Mouse (Mus musculus): ENCODE data around the gene Tk1.
A peak's percentile ranks its signal among the peaks of the same experiment; 100 is the strongest.
"Not testable (repeated sequence)": the region's sequence is repeated elsewhere in the genome, so short reads cannot be mapped to it uniquely, and the experiment has no call there.

The Tk1 gene

DNA sequence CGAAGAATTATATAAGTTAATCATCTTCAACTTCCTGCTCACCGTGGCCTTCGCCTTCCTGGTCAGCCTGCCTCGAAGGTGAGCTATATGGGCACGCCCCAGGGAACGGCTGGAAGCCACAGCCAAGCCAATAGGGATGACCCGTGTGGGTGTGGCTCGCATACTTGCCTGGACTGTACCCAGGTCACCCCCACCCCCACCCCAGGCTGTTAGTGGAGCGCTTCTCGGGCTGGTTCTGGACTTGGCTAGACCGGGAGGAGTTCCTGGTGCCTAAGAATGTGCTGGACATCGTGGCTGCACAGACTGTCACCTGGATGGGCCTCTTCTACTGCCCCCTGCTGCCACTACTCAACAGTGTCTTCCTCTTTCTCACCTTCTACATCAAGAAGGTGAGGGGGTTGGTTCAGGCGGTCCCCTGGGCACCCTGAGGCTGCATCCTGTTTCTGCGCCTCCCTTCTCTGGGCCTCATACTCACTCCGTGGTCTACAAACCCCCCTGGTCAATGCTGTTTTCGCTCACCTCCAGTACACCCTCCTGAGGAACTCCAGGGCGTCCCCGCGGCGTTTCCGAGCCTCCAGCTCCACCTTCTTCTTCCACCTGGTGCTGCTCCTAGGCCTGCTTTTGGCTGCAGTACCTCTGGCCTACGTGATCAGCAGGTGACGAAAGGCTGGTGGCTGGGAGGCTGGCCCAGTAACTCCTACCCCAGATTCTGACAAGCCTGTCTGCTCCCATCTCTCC, 35.0 kb downstream of the Tk1 start:
- DNase-seq (ENCODE audit: low read depth): peak; percentile 53

- DNase-seq (ENCODE audit: low read depth): peak; percentile 67
Observed at GRCm38 (mm10) chr11:117790286-117790685, 35.6 kb downstream of the Tk1 start.

GRCm38 (mm10) chr11:117788481-117788880, 37.4 kb downstream of the Tk1 start:
- not testable (repeated sequence) for DNase-seq (ENCODE audit: low read depth)

DNA sequence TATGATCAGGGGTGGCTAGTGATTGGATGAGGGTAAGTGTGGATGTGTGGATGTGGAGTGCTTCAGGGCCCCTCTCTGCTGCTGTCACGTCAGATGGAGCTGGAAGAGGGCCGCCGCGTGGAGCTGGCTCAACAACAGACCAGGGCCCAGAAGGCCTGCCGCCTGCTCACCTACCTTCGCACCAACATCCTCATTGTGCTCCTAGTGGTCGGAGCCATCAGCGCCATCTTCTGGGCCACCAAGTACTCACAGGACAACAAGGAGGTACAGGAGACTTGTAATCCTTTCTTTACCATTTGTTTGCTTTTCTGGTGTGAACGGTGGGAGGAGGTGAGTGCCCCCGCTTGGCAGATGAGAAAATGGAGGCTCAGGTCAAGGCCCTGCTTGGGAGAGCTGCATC, 39.6 kb downstream of the Tk1 start:
- DNase-seq (ENCODE audit: low read depth): peak; percentile 86

DNA sequence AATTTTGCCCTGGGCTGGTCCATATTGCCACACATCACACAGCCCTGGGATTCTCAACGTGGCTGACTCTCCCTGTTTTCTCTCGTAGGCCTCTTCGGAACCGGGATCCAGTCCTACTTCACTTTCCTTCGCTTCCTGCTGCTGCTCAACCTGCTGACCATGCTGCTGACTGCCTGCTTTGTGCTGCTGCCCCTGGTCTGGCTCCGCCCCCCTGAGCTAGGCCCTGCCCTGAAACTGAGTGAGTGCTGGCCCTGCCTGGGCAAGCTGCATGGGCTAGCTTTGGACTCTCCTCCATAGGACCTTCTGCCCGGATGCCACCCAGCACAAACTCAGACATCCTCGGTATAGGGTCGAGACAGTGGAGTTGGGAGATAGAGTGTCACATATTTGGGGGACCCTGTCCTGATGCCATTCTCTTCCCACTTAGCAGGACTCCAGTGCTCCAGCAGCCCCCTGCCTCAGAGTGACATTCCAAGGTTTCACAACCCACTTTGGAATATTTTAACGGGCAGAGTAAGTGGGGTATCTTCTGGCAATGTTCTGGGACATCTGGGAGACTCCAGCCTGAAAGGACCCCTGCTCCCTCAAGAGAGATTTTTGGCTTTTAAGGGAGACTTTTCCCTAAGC, 42.1 kb downstream of the Tk1 start:
- DNase-seq (ENCODE audit: low read depth): no peak

GRCm38 (mm10) chr11:117783089-117783488, 42.8 kb downstream of the Tk1 start:
- no peak for DNase-seq (ENCODE audit: low read depth)

- DNase-seq (ENCODE audit: low read depth): no peak
Observed at GRCm38 (mm10) chr11:117782705-117783034, 43.2 kb downstream of the Tk1 start.

GRCm38 (mm10) chr11:117781993-117782704, 43.7 kb downstream of the Tk1 start, which contains the start of the genes Tmc8 and Tmc6:
Gene Tmc8 (plus strand): TSS chr11:117782076.
Gene Tmc6 (minus strand): TSS chr11:117782198.
- peak; percentile 68 for DNase-seq (ENCODE audit: low read depth)

GRCm38 (mm10) chr11:117781199-117781821, 44.6 kb downstream of the Tk1 start:
- peak; percentile 92 for DNase-seq (ENCODE audit: low read depth)

GRCm38 (mm10) chr11:117780582-117781111, 45.2 kb downstream of the Tk1 start:
- peak; percentile 99 for DNase-seq (ENCODE audit: low read depth)

GRCm38 (mm10) chr11:117780199-117780515, 45.7 kb downstream of the Tk1 start:
- DNase-seq (ENCODE audit: low read depth): no peak

- DNase-seq (ENCODE audit: low read depth): peak; percentile 86
Observed at GRCm38 (mm10) chr11:117779434-117780198, 46.3 kb downstream of the Tk1 start.

GRCm38 (mm10) chr11:117778851-117779433, 47.0 kb downstream of the Tk1 start:
- DNase-seq (ENCODE audit: low read depth): peak; percentile 74

DNA sequence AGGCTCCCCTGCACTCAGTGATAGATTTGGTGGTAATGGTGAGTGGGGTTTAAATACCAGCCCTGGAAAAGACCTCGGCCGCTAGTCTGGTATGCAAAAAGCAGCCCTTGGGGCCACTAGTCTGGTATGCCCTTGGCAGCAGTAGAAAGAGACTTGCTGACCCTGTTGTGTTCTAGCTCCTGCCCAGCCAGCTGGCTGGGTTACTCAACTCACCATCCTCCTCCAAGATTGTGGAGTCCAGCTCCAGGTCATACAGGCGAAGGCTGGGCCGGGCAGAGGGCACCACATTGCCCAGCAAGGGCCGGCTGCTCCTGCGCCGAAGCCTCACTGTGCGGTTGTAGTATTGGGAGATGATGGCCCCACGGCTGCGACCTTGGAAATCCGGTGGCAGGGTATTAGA, 47.9 kb downstream of the Tk1 start:
- DNase-seq (ENCODE audit: low read depth): no peak

DNA sequence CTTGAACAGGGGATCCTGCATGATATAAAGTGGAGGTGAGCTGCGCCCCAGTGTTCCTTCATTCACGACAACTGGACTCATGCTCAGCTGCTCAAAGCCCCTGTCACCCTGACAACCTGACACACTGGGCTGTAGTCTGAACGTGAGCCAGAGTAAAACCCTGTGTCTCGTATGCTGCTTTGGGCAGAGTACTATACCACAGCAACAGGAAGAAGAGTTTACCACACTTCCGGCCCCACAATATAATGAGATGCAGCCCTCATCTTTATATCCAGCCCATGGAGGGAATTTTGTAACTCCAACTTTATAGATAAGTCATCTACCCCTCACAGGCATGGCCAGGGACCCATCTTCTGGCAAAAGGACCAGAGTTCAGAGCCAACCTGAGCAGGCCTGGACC, 48.8 kb downstream of the Tk1 start:
- DNase-seq (ENCODE audit: low read depth): peak; percentile 73

DNA sequence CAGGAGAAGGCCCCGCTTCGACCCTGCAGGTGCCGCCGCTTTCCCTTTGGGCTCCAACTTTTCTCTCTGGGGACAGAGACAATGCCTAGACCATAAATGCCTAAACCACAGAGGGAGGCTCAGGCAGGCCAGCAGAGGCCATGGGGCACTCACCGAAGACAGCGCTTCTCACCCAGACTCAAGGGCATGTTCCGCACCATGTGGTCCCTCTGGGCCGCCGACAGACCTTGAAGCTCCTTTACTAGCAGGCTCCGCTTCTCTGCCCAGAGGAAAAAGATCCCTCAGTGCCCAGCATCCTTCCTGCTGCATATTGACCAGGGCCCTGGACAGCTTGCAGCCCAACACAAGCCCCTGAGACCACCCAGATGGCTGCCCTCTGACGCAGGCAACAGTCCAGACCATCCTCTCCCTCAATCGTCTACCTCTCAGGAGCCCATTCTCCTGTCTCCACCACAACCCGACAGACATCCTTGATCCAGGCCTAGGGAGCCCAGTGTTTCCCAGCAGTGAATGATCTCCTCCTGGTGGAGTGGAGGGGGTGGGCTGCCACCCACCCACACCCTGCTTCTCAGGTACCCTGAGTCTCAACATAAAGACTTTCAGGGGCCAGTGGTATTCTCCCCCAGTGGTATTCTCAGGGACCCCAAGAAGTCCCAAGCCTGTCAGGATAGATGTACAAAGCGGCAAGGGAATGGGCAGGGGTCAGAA, 49.7 kb downstream of the Tk1 start:
- no peak for DNase-seq (ENCODE audit: low read depth)

- DNase-seq (ENCODE audit: low read depth): no peak
Observed at GRCm38 (mm10) chr11:117775540-117775939, 50.4 kb downstream of the Tk1 start.

GRCm38 (mm10) chr11:117774925-117775324, 51.0 kb downstream of the Tk1 start:
- no peak for DNase-seq (ENCODE audit: low read depth)

GRCm38 (mm10) chr11:117772352-117772751, 53.5 kb downstream of the Tk1 start:
- no peak for DNase-seq (ENCODE audit: low read depth)

DNA sequence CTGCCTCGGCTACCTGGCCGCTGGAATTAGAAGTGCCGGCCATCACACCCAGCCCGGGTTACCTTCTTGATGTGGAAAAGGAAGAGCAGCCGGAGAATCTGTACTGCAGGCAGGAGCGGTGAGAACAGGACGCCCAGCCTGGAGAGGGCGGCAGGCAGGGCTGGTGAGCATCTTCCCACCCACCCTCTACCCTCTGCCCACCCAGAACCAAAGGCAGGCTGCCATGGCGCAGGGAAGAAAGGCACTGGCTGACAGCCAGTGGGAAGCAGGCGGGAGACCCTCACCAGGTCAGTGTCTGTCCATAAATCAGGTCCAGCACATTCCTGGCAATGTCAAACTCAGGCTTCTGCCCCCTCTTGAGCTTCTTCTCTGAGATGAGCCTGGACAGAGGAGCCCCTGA, 55.5 kb downstream of the Tk1 start:
- DNase-seq (ENCODE audit: low read depth): no peak

DNA sequence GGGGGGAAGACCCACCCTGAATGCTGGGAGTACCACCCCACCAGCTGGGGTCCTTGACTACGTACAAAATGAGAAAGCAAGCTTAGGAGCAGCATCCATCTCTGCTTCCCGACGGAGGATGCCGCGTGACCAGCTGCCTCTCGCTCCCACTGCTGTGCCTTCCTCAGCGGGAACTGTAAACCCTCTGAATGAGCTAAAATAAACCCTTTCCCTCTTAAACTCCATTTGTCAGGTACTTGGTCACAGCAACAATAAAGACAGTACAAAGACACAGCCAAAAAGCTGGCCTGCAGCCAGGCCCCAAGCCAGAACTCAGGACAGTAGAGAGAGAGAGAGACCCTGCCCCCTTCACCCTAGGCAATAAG, 56.2 kb downstream of the Tk1 start:
- no peak for DNase-seq (ENCODE audit: low read depth)
